Mouse (Mus musculus): ENCODE data around the gene Hsf2.
A peak's percentile ranks its signal among the peaks of the same experiment; 100 is the strongest.
"Not testable (repeated sequence)": the region's sequence is repeated elsewhere in the genome, so short reads cannot be mapped to it uniquely, and the experiment has no call there.

The Hsf2 gene

DNA sequence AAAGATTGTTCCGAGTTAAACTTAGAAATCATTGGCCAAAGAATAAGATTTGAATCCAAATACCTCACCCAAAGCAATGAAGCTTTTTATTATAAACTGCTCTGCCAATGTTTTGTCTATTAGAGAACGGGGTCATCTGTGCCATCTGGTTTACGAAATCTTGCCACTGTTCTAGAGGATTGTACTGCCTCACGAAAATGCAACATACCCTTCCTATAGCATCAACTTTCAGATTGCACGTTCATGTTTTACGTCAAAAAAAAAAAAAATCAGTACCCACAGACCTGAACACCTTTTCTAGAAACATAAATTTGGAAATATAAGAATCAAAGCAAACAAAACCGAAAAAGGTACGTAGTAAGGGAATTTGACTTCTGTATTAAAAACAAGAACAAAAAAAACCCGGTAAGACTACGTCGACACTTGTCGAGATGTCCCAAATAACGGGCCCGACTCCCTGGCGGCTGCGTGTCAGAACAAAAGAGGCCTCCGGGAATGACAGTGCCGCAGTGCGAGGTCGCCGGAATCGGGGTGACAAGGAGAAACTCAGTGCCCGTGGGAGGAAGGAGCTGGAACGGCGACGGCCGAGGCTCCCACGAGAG, 45.5 kb downstream of the Hsf2 start:
- no peak for DNase-seq (ENCODE audit: low spot score in 2 of 2)

GRCm38 (mm10) chr10:57532218-57533101, 46.3 kb downstream of the Hsf2 start, which contains the start of gene Serinc1:
TSS of gene Serinc1 (minus strand) at chr10:57532530.
- DNase-seq (ENCODE audit: low spot score in 2 of 2): peak; percentile 95 to 96

DNA sequence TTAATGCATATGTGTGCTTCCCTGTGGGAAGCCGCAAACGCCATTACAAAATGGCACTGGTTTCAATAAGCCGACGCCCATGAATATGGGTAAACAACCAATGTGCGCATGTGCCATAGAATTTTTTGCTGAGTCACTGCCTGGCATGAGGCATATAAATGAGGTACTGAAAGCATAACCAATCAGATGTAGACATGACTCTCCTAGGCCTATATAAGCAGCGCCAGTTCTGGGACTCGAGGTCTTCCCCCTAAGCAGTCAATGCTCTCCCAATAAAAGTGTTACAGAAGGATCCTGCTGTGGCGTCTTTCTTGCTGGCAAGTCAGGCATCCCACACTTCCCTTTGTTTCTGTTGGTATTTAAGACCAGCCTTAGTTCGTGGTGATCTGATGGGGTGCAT, 57.7 kb downstream of the Hsf2 start:
- DNase-seq (ENCODE audit: low spot score in 2 of 2): not testable (repeated sequence)

DNA sequence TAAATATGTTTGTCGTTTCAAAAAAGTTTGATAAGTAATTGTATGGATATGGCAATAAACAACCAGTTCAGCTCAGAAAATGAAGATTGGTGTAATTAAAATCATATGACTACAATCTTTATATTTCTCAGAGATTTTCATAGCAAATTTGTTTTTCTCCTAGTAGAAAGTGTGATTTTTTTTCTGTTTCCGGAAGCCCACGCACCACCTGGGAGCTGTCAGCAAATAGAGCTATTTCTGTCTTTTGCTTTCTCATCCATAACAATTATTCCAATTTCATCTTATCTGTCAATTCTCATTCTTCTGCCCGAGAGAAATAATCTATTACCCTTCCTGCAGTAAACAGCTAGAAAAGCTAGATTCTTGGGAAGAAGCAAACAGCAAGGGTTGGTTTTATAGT, 63.4 kb downstream of the Hsf2 start:
- DNase-seq (ENCODE audit: low spot score in 2 of 2): peak; percentile 55 to 61

DNA sequence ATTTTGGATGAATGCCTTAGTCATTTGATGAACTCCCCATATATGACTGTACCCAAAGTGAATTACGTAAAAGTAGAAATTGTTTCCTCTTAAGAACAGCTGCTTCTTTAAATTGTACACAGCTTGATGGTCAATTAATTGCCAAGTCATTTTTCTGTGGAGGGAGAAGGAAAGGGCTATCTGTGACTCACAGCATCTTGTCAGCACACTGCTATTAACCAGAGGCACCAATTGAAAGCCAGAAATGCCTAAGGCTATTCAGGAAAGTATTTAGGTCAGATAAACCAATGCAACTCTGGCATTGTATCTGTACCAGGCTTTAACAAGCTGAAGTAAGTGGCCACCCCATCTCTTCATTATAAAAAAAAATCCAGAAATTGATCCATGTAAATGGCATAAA, 67.5 kb downstream of the Hsf2 start:
- no peak for DNase-seq (ENCODE audit: low spot score in 2 of 2)

- no peak for DNase-seq (ENCODE audit: low spot score in 2 of 2)
These were observed 71.4 kb downstream of the Hsf2 start for GRCm38 (mm10) chr10:57557597-57557996.
